Mouse (Mus musculus) E14TG2a.4 (cell line): Measurements from ENCODE around the gene 2300003K06Rik.
"Not testable (repeated sequence)": the region's sequence is repeated elsewhere in the genome, so short reads cannot be mapped to it uniquely, and the experiment has no call there.

Source experiments
- CTCF ChIP-seq: conservative IDR thresholded peaks from 2 replicates; pipeline ENCODE4 v1.5.1; 2014; ENCODE audit warnings: low read length
- NANOG ChIP-seq: IDR thresholded peaks from 2 replicates; pipeline ENCODE4 v1.6.1; 2014; ENCODE audit warnings: borderline replicate concordance, low read length, mixed read lengths
- POU5F1 ChIP-seq: IDR thresholded peaks from 2 replicates; pipeline ENCODE4 v1.6.1; 2014; ENCODE audit warnings: low read length, borderline replicate concordance

- TF ChIP-seq CTCF, POU5F1, NANOG: not testable (repeated sequence)
Observed at GRCm38 (mm10) chr11:99809792-99810191, 28.1 kb downstream of the 2300003K06Rik start, which contains the start of gene Krtap4-13.
